Mouse (Mus musculus) T-helper 17 cell (primary cell): ENCODE results near the gene Tmem131l.
"Not testable (repeated sequence)": the region's sequence is repeated elsewhere in the genome, so short reads cannot be mapped to it uniquely, and the experiment has no call there.

Source experiments
- in situ Hi-C, 2 experiments: fragments of 300-600 bp; cut with MboI, MseI; formaldehyde crosslinking; loops; 1 replicate in 1 of 2; 2 replicates in 1 of 2; pipeline ENCODE4 v1.15.1; 2025; ENCODE audit warnings: high pct_unique_total_duplicates in 2 of 2

The Tmem131l gene

DNA sequence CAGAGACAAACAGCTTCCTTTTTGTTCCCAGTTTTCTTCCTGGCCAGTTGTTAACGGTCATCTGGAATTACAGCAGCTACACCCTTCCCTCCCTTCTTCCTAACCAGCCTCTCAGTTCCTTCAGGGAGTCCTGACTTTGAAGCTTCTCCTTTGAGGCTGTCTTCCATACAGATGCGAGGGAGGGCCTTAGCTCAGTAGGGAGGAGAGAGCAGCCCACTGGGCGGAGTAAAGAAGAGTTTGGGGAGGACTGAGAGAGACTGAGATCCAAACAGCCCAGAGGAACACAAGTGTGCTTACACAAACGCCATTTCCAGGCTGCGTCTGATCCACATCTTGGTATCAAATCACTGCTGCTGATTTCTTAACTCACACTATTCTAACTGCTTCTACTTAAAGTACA lies 101.1 kb downstream of the Tmem131l start:
- in situ Hi-C loops, result loop anchor here in 1 of 2 experiments (10.0 to 25.0 kb wide), 2 partner anchors 173 to 386 kb away; no protein-coding TSS in a partner anchor

DNA sequence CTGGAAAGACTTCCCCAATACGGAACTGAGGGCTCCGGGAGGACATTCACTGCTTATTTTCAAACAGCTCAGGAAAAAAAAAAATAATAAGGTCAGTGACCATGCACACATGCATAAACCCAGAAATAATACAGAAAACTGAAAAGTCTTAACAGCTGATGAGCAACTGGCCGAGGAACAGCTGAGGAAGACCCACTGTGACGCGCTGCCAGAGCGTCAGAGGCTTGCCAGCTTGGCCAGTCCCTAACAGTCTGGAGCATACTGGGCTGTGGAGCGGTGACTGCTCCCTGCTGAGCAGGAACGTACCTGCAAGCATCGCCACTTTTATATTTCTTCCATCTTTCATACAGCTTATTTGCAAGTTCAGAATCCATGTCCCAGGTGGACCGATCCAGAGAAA lies 105.5 kb downstream of the Tmem131l start:
- in situ Hi-C loops, result loop anchor here in 1 of 2 experiments (10.0 to 25.0 kb wide), 2 partner anchors 178 to 390 kb away; no protein-coding TSS in a partner anchor

DNA sequence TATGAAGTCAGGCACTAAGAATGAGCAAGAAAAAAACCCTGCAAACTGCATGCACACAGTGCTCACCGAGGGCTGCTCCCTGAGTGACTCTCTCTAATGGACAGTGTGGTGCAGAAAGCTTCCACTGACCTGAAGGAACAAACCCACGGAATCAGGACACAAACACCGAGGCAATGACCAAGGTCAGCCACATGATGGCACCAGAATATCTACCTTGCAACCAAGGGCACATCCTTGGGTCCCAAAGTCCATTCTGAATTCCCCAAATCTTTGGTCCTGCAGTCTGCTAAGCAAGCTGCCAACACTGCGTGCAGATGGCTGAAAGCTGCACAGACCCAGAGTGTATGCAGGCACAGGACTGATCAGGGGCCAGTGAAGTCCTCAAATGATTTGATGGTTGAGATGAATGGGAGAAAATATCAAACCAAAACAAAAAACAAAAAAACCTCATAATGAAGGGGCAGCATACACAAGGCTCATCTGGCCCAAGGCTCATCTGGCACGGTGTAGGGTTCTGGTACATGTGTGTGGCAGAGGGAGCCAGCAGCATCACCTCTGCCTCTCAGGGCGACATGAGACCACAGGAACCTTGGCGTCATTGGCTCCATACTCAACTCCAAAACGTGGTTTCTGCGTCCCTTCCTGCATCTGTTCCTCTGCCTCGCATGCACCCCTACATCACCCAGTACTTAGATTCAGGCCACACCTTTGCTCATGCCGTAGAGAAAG lies 124.0 kb downstream of the Tmem131l start:
- in situ Hi-C loops, result no loop called here

DNA sequence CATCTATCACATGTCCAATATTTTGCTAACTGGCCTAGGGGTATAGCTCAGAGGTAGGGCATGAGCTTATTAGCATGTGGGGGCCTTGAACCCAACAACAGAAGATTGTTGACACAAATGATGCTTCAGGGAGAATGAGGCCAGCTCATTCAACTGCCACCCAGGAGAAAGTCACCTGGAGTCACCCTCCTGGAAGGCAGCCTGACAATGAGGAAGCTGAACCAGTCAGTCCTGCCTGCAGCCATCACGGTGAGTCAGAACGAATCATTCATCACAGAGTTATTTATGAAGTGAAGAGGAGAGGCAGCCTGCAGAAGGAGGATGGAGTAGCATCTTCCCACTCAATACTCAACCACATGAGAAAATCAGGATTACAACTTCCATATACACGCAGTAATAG lies 124.9 kb downstream of the Tmem131l start:
- in situ Hi-C loops, result no loop called here

DNA sequence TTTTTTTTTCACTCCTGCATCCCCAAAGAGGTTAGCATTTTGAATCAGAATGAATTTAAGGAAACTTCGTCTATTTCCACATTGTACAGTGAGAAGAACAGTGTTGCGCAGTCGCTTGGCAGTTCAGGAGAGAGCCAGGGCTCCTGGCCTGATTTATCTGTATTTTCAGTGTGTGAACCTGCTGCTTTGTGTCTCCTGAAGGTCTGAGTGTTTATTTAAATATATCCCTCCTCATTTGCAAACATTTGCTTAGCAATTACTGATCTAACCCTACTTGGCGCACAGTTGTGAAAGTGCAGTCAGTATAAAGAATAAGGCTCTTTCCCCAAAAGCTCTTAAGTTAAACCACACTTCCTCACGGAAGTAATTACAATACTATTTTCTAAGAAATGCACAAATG lies 129.3 kb downstream of the Tmem131l start:
- in situ Hi-C loops, result no loop called here

DNA sequence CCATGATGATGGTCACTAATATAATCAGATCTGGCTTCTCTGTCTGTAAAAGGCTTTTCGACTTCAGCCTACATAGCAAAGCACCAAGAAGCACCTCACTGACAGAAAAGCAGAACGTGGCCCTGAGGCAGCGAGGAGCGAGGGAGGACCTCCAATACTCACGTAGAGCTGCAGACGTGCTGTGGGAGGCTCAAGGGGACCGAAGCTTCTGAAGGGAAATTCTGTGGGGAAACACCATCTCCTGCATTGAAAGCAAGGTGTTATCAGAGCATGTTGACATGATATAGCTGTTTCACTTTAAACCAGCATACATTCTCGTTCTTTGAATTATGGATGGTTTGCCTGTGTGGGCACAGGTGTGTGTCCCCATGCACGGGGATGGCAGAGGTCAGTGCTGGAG lies 133.8 kb downstream of the Tmem131l start:
- in situ Hi-C loops, result loop anchor here in 1 of 2 experiments (5.0 to 10.0 kb wide), 2 partner anchors 111 to 406 kb away; no protein-coding TSS in a partner anchor

DNA sequence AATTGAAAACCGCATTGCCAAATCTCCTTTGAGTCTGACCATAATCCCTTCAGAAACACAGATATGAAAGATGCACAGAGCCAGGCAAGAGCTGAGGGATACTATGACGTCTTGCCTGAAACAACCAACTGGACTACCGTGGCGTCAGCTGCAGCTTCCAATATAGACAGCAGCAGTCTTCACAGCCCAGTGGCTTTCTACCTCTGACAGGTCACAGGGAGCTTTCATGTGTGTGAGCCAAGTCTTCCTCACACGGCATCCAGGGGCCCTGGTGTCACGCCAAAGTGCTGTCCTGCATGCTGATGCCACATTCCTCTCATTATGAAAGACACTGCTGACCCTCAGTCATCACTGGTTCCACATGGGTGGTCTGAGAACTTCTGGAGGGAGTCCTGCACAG lies 134.8 kb downstream of the Tmem131l start:
- in situ Hi-C loops, result loop anchor here in 1 of 2 experiments (5.0 to 10.0 kb wide), 2 partner anchors 110 to 407 kb away; no protein-coding TSS in a partner anchor

DNA sequence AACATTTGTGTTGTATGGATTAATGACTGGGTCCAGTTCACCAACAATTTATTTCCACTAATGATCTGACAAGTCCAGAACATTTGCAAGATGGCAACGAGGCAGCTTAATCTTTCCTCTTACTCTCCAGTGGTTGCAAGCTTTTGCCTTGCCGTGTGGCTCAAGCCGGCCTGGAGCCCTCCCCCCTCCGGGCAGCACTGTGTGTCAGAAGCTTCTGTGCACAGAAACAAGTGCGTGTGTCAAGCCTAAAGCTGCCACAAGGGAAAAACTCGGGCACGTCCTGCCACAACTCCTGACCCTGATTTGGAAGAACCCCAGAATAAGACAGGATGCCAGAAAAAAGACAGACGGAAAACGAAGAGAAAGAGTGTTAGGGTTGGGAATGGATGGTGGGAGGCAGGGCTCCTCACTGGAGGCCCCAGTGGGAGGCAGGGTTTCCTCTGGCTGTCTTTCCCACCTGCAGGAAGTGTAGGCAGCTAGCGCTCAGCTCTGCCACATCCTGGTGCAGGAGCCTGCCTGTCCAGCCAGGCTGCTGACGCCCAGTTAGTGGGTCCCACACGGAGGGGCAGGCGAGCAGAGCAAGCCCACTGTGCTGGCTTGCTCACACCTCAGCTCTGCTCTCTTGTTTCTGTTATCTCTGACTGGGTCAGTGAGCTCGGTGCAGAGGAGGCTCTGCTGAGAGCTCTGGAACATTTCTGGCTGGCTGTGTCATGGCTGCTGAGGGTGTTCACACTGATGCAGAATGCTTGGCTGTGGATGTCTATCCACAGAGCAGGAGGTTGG lies 135.6 kb downstream of the Tmem131l start:
- in situ Hi-C loops, result loop anchor here in 1 of 2 experiments (10.0 kb wide), 1 partner anchor 110 kb away; no protein-coding TSS in a partner anchor

DNA sequence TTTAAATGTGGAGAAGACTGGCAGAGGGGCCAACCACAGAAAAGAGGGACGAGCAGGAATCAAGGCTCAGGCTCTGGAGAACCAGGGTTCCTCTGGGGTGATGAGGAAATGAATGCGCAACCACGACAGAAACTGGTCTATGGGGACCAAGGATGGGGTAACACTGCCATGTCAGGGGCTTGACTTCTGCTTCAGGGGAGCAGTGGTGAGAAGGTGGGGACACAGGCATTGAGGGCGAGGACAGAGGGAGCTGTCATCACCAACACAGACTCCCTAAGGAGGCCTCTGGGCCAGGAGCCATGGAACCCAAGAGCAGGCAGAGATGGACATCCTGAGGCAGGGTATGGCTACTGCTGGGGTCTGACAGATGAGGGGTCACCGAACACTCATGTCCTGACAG lies 137.0 kb downstream of the Tmem131l start:
- in situ Hi-C loops, result loop anchor here in 1 of 2 experiments (10.0 kb wide), 1 partner anchor 108 kb away; no protein-coding TSS in a partner anchor

DNA sequence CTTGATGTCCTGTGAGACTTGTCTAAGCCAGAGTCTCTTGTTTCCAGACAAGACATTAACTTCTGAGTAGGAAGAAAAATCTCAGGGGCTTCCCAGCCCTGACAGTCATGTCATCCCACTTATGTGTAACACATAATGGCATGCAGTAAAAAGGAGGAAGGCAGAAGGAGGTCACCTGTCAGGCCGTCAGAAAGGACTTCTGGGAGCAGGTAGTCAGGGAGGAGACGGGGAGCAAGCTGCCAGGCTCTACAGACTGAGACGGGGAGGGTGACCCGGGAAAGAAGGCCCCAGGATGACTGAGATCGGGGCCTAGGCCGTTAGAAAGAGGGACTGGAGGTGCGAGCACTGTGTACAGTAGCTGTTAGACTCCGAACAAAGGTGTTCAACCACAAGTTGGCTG lies 137.5 kb downstream of the Tmem131l start:
- in situ Hi-C loops, result loop anchor here in 1 of 2 experiments (10.0 kb wide), 1 partner anchor 108 kb away; no protein-coding TSS in a partner anchor

DNA sequence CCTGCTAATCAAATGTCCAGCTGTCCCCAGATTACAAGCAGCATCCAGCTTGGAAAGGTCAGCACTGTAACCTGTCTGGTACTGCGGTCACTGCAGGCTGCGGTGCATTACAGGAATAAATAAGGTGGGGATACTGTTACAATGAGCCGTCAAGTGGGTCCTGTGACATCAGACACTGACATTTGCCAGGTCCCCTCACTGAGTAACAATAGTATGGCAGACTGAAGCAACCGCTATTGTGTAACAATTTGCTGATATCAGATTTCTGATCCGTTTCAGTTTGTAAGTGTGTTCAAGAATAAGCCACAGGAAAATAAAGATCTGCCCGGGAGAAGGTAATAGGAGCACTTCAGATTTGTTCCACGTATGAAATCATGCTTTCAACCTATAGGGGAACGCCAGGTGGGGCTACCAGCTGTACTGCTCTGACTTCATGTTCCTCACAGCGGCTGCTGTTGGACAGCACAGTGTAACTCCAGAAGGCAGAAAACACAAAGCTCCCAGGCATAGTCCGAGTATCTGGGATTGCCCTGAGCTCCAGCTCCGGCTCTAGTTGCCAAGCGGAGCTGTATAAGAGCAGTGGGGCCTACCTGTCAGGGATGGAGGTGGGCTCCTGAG lies 139.1 kb downstream of the Tmem131l start:
- in situ Hi-C loops, result loop anchor here in 1 of 2 experiments (10.0 kb wide), 1 partner anchor 106 kb away; no protein-coding TSS in a partner anchor

DNA sequence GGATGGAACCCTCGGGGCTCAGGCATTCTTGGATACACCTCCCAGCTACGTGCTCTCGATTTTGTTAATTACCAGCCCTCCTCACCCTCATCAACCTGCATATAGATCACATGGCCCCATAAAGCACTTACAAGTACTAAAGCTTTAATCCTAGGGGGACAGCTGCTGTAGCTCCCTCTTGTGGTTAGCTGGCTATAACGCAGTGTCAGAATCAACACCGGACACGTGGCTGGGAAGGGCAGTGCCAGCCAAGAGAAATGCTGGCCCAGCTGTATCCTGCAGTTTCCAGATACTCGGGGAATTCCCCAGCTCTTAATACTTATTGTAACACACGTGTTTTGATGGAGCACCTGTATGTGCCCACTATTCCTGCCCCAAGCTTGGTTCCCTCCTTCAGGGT lies 140.4 kb downstream of the Tmem131l start:
- in situ Hi-C loops, result no loop called here

DNA sequence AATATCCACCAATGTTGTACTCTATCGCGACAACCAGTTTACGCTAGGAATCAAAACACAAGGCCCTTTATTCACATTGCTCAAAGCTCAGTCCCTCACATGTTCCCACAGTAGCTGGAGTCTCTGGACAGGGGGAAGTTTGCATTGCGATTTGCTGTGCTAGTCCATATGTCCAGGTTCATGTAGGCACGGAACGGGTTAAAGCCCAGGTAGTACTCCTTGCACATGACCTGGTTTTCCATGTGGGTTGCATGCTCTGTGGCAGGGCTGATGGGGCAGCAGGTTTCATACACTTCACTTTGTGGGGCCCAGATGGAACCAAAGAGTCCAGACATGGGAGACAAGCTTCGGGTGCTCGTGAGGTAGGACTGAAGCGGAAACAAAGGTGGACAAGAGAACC lies 141.7 kb downstream of the Tmem131l start:
- in situ Hi-C loops, result no loop called here

DNA sequence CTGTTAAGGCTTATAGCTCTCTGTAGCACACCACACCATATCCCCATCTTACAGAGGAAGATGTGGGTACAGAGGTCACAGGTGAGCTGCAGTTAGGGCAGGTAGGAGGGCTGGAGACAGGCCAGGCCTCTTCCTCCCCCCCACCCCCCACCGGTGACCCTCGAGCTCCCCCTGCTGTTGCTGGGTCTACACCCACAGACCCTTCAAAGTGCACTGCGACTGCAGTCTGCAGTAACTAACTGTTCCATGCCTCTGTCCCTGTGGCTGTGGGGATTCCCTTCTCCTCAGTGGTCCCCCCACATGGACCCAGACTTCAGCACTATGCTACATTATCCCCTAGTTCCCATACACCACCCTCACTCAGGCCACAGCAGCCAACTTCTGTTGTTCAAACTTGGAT lies 144.2 kb downstream of the Tmem131l start:
- in situ Hi-C loops, result no loop called here

DNA sequence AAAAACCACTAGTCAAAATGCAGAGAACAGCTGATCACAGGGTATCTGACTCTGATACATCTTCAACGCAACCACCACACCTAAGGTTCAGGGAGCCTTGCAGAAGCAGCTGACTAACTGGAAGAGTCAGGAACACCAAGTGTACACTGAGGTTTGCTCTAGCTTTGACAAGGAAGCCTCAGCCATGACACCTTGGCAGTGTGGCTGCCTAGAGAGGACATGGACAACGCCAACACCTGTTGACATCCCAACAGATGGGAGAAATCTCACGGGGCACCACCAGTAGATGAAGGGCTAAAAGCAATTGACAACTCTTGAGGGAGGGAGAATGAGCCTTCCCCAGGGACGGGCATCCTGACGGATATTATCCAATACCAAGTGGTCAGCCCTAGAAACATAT lies 144.9 kb downstream of the Tmem131l start:
- in situ Hi-C loops, result no loop called here

DNA sequence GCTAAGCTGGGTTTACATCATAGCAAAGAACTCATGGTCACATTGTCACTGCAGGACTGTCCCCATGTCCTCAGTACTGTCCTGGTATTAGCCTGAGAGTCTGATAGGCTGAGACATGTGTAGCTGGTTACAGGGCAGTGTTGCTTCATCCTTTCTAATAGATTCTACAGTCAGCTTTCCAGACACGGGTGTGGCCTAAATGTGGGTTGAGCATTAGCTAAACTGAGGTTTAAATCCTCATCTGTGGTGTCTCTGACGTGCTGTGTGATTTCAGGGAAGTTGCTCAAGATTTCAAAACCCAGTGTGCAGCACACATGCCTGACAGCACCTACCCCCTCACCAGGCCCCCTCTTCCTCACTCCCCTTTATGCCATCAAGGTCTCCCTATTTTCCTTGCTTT lies 154.8 kb downstream of the Tmem131l start:
- in situ Hi-C loops, result no loop called here

DNA sequence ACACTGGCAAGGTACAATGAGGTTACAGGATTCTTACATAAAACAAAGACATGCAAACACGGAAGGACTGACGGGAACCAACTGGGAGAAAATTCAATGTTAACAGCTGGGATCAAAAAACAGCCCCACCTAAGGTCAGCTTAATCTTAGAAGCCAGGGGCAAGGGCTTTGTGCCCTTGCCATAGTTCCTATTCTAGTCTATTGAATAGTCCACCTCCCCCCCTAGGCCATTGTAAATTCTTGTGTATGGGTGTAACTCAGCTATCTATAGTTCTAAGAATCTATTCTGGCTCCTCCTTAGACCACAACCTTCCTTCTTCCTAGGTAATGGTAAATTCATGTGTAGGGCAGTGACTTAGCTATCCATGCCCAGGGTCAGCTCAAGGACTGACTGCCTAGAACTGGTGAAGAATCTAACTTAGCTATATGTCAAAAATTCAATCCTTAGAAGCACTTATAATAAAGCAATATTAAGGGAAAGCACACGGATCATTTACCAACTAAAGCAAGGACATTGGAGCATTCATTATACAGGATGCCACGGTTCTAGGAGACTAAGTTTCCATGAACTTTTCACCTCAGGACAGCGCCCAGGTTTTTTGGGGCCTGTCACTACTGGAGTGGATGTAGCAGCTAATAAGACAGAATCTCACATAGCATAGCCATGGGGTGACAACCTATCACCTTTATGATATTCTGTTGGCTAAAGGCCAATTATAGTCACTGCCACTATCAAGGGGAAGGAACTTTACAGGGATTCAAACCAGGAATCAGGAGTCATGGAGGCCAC lies 160.5 kb downstream of the Tmem131l start:
- in situ Hi-C loops, result not testable (repeated sequence)

DNA sequence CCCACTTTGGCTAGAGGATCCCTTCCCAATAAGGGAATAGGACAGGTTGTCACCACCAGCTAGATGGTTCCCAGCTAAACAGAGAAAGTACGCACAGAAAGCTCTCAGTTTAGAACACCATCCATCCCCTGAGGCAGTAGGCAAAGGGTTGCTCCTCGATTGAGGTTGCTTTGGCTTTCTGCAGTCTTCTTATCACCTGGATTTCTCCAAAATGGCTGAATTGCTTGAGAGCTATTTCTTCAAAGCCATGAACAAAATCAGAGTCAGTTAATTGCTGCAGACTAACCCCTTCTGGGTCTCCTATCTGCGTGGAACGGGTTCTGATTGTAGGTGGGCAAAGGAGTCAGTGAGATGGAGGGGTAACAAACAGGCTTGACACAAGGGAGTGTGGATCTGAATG lies 161.2 kb downstream of the Tmem131l start:
- in situ Hi-C loops, result no loop called here

DNA sequence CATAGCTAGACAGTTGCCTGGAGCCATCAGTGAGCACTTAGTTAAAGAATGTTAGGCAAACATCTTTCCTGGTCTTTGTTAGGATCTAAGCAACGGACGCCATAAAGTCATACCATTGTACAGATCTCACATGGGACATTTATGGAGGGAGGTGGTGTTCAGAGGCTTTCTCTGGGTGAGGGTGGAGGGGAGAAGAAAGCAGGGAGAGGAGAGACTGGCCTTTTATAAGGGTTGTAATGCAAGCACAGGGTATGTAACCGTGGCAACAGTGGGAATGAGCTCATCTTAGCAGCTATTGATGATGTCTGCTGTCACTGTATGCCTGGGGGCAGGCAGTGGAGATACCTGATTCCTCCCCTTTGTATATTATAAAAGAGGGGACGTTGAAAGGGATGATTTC lies 163.7 kb downstream of the Tmem131l start:
- in situ Hi-C loops, result no loop called here

DNA sequence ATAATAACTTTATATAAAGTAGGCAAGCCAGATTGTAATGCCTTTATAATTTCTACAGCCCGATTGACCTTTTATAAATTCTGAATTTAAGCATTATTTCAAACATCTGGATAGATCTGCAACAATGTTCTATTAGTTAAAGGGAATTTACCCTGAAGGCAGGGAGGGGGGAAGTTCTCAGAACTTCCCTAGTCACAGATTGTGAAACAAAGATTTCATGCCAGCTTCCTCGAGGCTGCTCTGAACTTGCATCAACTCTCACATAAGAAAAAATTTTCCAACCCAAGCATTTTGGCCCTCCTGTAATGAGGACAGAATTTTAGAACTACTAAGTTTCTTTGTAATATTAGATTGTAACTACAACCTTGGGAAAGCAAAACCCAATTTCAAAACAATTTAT lies 164.9 kb downstream of the Tmem131l start:
- in situ Hi-C loops, result not testable (repeated sequence)

DNA sequence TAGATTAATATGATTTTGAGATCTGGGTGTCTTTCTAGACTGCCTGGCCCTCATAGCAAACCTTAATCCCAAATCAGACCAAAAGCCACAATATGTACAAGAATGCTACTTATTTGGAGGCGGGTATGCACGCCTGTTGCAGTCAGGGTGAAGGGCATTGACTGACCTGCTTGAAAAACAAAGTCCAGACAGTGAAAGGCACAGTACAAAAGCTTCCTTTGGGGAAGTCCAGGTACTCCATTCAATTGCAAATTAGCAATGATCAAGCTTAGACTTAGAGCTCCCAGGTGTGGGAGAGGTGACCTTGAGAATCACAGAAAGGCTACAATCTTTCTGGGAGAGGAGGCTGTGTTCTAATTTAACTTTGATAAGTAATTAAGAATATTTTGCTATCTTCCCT lies 167.1 kb downstream of the Tmem131l start:
- in situ Hi-C loops, result not testable (repeated sequence)
